Mouse (Mus musculus): ENCODE results near the gene Gm525.
"Not testable (repeated sequence)": the region's sequence is repeated elsewhere in the genome, so short reads cannot be mapped to it uniquely, and the experiment has no call there.

The Gm525 gene

DNA sequence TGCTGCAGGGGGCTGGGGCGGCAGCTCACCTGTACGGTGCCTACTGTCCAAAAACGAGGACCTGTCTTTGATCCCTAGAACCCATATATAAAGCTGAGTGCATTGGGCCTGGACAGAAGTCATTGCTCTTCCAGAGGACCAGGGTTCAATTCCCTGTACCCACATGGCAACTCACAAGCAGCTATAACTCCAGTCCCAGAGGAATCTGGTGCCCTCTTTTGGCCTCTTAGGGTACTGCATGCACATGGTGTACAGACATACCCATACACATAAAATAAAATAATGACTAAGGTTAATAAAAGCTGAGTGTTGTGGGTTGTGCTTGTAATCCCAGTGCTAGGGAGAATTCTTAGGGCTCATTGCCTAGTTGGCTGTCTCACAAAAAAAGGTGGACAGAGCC, 8.3 kb upstream of the Gm525 start:
- peak; percentile 59 for DNase-seq

GRCm38 (mm10) chr11:89066126-89066525, 7.5 kb upstream of the Gm525 start:
- no peak for DNase-seq

DNA sequence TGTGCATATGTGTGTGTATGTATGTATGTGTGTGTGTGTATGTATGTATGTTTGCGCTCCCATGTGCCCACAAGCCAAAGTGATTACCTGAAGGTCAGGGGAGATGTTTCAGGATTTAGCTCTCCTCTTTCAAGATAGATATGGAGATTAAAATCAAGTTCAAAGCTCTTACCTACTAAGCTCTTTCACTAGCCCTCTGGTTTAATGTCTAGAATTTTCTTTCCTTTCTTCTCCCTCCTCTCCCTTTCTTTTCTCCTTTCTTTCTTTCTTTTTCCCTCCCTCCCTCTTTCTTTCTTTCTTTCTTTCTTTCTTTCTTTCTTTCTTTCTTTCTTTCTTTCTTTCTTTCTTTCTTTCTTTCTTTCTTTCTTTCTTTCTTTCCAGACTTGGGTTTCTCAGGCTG, 6.9 kb upstream of the Gm525 start, which contains the start of gene Dgke:
Dgke (minus strand) TSS at position 101 of the 400 bp plus-strand sequence.
- no peak for DNase-seq

DNA sequence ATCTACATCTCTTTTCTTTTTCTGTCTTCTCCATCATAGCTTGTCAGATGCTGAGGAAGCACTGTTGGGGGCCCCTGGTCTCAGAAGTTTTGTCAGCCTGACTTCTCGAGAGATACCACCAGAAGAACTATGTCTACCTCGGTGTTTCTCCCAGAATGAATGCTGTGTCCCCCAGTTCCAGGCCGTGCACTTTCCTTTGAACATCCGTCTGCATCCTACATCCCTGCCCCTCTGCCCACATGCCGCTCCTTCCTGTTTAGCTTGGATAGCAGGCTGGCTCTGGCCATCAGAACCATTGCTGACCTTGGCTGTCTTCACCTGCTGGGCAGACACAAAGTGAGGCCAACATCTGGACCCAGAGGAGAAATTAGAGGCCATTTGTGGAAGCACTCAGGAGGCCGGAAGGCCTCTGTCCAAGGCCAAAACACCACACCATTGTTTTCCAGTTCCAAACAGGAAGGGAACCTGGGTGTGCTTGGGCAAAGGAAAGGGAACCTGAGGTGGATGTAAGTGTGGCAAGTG, 6.3 kb upstream of the Gm525 start:
- no peak for DNase-seq

DNA sequence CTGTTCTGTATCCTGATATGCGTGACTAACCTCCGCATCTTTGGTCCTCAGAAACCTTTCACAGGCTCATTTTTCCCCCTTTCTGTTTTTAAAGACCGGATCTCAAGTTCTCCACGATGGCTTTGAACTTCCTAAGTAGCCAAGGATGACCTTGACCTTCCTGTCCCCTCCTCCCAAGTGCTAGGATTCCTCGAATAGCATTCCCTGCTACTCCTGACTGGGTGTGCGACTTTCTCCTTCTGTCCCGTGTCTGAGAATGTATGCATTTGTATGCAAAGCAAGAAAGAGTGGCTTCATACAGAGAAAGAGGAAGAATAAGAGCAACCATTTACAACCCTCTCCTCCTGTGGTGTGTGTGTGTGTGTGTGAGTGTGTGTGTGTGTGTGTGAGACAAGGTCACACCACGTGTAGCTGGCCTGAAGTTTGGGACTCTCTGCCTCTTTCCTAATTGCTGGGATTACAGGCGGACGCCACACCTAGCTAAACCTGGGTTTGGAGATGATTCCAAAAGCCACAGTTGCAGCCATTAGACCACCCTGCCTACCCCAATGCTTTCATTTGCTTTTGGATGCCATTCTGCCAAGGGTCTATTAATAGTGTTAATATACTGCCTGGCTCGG, 5.7 kb upstream of the Gm525 start:
- no peak for DNase-seq

DNA sequence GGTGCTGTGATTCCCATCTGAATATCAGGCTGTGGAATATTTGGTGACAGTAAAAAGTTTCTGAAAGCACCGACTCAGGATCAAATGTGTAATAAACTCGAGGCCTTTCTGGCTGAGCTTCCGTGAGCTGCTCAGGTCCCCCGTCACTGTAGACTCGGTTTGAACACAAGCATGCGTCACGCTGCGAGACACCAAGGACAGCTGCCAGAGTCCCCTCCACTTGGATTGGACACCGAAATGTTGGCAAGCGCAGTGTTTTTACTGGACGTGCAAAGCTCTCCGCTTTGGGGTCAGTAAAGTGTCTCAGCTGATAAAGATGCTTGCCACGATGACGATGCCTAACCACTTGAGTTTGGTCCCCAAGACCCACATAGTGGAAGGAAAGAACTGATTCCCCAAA, 5.0 kb upstream of the Gm525 start:
- DNase-seq, result no peak

DNA sequence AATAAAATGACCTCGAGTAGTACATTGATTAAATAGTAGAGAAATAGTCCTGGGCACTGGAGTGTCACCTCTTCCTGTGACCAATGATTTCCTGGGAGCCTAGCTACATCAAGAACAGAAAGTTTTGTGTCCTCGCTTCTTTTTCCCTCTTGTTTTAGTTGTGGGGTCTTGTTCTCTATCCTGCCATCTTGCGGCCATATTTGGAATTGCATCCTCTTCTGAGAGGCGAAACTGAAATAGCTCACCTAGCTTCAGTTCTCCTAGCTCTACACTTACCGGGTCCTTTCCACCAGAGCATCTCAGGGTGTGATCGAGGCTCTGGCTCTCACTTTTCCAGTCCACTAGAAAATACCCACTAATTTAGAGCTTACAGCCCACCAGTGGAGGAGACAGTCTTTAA, 4.3 kb upstream of the Gm525 start:
- DNase-seq, result peak; percentile 61

GRCm38 (mm10) chr11:89071522-89071921, 2.1 kb upstream of the Gm525 start:
- no peak for DNase-seq

- no peak for DNase-seq
Observed at GRCm38 (mm10) chr11:89074783-89075413, 1.3 kb downstream of the Gm525 start.

DNA sequence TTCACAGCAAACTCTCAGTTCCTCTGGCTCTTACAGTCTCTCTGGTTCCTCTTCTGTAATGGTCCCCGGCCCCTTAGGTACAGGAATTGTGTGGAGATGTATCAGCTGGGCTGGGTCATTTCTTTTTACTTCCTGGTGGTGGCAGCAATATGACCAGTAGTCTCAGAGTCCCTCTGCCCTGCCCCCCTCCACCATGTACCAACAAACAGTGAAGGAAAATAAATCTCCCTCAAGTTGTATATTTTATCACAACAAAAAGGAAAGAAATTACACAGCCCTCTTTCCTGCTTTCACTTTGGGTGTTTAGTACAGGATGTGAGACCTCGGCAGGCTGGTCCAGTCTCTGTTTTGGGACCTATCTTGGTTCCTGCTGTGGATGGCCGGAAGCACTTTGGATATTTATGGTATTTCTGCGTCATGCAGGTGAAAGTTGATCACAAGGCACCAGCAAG, 2.8 kb downstream of the Gm525 start:
- DNase-seq, result no peak

DNA sequence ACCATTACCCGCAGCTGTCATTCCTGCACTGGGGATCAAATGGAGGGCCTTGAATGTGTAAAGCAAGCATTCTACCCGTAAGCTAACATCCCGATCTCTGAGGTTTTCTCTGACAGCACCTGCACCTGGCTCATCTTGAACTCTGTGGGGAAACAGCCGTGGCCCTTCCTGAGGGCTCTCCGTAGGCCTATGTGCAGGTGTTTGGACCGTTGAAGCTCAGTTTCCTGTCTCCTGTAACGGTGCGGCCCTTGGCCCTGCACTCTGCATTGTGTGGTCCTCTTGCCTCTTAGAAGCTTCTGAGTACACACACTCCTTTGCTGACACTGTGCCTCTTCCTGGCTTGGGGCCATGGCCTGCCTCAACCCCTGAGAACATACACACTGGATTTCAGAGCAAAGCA, 4.0 kb downstream of the Gm525 start:
- no peak for DNase-seq

- DNase-seq, result no peak
Observed at GRCm38 (mm10) chr11:89078305-89078704, 4.7 kb downstream of the Gm525 start.

DNA sequence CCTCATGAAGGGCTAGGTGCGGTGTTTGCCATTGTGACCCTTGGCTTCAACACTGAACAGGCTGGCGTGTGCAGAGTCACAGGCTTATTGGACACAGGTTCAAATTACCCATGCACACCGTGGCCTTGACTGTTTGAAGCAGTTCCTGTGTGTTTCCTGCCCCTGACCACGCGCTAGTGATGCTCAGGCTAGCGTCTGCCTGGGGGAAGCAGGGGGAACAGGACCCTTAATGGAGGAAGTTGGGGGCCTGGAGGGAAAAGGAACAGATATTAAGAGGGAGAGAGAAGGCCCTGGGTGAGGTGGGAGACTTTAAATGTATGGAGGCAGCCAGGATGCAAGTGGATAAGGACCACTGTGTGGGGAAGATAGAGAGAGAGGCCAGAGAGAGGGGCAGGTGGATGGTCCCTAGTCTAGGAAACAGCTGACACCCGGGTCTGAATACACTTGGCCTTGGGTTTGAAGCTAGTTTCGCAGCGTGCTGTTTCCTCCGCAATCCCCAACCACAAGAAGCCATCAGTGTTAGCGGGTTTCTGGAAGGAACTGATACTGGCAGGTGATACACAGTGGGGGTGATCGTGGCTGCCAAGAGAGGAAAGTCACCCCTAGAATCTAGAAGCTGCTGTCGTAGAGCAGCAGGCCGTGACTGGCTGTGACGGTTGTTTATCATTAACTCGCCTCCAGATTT, 5.5 kb downstream of the Gm525 start:
- no peak for DNase-seq

GRCm38 (mm10) chr11:89081906-89082305, 8.3 kb downstream of the Gm525 start:
- DNase-seq, result not testable (repeated sequence)

DNA sequence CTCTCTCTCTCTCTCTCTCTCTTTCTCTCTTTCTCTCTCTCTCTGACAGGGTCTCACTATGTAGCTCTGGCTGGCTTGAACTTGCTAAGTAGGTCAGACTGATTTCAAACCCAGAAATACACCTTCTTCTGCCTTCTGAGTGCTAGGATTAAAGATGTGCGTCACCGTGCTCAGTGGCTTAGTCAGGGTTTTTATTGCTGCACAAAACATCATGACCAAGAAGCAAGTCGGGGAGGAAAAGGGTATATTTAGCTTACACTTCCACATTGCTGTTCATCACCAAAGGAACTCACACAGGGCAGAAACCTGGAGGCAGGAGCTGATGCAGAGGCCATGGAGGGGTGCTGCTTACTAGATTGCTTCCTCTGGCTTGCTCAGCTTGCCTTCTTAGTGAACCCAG, 9.1 kb downstream of the Gm525 start:
- not testable (repeated sequence) for DNase-seq

GRCm38 (mm10) chr11:89084601-89085000, 11.0 kb downstream of the Gm525 start:
- peak; percentile 30 for DNase-seq

DNA sequence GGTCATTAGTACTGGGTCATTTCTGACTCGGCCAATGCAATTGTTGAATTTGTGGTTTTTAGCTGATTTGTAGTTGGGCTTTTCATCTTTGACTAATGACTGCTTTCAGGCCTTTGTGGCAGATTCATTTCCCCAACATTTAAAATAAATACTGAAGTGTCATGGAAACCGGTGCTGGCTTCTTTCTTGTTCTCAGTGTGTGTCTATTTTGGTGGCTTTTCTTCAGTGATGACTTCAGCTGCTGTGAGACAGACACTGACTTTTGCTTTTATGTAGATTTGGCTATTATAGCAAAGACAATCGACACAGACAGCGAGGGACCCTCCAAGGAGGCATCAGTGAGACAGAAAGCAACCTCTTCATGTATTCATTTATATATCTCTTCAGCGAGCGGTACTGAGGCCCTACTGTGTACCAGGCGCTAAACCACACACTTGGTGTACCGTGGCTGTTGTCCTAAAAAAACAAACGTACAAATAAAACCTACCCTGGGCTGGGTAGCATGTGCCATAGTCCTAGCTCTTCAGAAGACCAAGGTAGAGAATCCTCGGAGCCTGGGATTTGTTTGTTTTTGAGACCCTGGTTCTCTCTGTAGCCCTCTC, 12.7 kb downstream of the Gm525 start:
- no peak for DNase-seq

- DNase-seq, result no peak
Observed at GRCm38 (mm10) chr11:89088754-89089153, 15.1 kb downstream of the Gm525 start.

DNA sequence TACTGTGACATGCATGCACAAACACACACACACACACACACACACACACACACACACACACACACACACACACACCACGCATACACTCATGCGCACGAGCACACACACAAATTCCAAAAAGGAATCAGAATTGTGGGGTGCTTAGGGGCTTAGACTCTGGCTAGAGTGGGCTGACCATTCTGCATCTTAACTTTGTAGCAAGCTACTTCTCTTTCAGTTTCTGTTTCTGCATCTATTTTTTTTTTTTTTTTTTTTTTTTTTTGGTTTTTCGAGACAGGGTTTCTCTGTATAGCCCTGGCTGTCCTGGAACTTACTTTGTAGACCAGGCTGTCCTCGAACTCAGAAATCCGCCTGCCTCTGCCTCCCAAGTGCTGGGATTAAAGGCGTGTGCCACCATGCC, 16.7 kb downstream of the Gm525 start:
- DNase-seq, result not testable (repeated sequence)

- DNase-seq, result no peak
Observed at GRCm38 (mm10) chr11:89092714-89093113, 19.1 kb downstream of the Gm525 start.

DNA sequence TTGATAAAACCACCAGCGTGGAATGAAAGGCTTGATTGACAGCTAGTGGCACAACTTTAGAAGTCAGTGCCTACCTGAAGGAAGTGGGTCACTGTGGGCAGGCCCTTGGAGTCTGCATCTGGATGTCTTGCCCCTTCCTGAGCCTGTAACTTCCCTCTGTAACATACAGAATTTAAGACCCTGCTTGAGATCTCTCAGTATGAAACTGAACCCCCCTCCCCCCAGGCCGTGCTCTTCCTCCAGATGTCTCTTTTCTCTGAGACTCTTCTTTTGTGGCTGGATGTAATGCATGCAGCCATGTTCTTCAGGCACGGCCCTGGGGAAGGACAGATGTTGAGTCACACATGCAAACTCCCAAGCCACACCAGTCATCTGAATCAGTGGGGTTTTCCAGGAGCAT, 21.7 kb downstream of the Gm525 start:
- no peak for DNase-seq

GRCm38 (mm10) chr11:89097292-89097691, 23.7 kb downstream of the Gm525 start:
- DNase-seq, result not testable (repeated sequence)

DNA sequence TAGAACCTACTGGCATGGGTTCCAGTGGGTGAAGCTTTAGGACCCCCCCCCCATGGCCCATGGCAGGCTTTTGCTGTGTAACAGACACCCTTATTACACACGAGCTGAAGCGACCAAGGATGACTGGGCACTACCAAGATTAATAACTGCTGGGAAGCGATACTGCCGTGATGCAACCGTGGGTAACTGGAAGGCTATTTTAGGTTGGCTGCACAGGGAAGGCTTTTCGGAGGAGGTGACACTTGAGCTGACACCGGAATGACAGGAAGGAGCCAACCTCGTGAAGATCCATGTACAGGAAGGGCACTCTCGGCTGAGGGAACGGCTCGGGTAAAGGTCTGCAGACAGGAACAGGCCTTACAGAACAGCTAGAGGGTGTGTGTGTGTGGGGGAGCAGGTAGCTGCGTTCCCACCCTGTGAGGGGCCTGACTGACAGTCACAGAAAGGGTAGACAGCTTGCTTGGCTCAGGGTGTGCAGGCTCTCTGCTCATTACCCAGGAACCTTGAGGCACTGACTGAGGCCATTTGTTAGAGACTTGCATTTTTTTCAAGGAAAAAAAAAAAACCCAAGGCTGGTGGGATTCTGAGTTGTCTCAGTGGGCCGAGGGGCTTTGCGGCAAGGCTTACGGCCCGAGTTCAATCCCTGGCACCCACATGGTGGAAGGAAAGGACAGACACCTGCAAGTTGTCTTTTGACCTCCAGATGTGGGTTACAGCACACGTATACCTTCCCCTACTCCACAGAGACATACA, 24.6 kb downstream of the Gm525 start:
- no peak for DNase-seq

Measured in liver (tissue).